Mouse (Mus musculus): ENCODE results near the gene Hs6st3.
A peak's percentile ranks its signal among the peaks of the same experiment; 100 is the strongest.

The Hs6st3 gene

DNA sequence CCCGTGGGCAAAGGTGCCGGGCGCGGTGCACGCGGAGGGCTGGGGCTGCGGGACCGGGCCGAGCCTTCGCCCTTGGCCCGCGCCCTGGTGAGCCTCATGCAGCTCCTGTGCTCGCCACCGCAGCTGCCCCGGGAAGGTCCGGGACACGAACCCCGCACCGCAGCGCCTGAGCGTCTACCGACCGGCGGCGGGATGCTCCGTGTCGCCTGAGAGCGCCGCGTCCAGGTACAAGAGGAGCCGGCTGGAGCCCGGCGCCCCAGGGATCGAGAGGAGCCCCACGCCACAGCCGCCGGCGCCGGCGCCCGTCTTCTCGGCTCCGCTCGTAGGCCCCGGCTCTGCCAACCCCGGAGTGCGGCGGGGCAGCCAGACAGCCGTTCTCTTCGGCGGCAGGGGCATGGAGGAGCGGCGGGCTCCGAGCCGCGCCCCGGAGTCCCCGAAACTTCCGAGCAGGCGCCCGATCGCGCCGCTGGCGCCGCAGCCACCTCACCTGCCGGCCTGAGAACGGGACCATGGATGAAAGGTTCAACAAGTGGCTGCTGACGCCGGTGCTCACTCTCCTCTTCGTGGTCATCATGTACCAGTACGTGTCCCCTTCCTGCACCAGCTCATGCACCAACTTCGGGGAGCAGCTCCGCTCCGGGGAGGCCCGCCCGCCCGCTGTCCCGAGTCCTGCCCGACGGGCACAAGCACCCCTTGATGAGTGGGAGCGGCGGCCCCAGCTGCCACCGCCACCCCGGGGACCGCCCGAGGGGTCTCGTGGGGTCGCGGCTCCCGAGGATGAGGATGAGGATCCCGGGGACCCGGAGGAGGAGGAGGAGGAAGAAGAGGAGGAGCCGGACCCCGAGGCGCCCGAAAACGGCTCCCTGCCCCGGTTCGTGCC, at the start of gene Hs6st3:
Gene Hs6st3 (plus strand): TSS at position 436 of the 880 bp plus-strand sequence.
- no peak for DNase-seq (ENCODE audit: low read depth, low spot score)

DNA sequence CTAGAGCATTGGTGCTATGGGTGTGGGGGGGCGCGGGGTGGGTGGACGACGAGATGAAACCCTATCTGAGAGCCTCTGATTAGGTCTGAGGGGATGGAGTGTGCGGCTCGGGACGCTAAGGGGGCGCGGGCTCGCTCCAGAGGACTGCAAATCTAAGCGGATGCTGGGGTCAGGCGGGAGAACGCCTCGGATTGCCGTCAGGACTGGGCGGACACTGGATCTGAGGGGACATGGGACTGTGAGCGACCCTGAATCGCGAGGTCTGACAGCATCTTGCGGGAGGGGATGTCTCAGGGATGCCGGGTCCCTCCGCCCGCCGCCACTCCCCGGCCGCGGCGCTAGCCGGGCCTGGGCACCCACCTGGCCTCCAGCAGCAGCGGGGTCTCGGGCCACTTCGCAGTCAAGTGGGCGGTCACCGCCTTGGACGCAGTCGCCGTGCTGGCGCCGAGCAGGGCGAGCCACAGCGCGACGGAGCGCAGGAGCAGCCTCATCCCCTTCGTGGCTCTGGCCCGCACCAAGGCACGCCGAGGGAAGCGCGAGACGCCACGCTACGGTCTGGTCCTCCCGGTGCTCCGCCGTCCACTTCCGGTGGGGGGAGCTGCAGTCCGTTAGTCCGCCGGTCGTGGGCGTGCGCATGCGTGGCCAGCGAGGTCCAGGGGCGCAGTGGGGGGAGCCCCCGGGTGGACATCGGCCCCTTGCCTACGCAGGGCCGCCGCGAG, 39.1 kb upstream of the Hs6st3 start, which contains the start of gene Uggt2:
Gene Uggt2 (minus strand): TSS at position 580 of the 719 bp plus-strand sequence.
- DNase-seq (ENCODE audit: low read depth, low spot score): no peak

DNA sequence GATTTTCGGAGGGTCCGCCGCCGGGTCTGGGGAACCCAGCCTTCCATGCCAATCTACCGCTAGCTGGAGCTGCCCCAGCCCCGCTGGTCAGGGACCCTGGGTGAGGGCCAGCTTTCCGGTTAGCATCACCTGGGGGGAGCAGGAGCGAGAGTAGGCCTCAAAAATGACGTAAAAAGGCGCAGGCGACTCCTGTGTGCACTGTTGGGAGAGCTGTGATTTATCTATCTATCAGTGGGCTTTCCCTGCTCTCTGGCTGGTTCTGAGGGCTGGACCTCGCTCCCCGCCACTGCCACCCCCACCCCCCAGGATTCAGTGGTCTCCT, 38.6 kb upstream of the Hs6st3 start:
- no peak for DNase-seq (ENCODE audit: low read depth, low spot score)

DNA sequence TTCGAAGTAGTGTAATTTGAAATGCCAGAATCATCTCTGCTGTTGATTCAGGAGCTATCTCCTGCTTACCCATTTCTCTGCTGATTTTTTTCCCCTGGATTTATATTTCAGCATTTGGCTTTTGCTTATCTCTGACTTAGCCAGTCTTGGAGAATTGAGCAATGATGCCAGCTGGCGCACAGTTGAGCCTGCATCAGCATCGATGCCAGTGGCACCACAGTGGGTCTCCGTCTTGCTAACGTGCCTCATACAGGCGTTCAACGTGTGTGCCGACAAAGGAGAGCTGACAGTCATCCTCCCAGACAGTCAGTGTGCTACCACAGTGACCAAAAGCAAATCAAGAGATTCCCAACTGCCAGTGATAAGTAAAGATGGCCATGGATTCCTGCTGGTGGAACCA, 30.6 kb upstream of the Hs6st3 start:
- DNase-seq (ENCODE audit: low read depth, low spot score): no peak

DNA sequence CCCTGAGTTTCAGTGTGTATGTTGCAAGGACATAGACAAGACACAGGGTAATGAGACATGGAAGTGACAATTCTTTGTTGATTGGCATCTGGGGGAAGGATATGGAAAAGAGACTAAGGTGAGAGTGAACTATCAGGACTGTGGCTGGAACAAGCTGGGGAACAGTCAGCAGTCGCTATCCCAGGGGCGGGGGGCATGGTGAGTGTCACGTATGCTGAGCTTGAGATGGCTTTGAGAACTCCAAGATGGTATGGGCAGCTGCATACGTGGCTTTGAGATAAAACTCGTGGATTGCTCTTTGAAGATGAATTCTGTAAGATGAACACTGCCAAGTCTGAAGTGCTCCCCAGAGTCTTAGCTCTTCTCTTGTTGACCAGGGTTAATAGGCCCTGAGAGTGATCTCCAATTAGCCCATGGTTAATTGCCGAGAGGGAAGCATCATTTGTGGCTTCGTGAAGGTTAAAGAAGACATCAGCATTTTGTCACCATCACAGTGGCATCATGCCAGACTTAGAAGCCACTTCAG, 29.3 kb upstream of the Hs6st3 start:
- DNase-seq (ENCODE audit: low read depth, low spot score): no peak

DNA sequence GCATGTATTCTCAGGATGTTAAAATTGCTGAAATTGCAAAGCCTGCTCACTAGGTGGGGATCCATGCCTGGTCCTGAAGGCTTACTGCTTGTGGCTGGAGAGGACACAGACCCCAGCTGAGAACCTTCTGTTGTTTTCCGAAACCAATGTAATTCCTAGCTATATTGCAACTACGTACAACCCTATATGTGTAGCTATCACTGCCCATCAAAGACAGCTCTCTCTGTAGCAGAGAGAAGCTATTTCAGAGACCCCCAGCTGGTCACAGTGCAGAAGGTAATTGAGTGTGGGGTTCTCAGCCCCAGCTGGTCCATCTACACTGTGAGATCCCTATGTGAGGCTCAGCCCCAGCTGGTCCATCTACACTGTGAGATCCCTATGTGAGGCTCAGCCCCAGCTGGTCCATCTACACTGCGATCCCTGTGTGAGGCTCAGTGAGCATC, 28.3 kb upstream of the Hs6st3 start:
- no peak for DNase-seq (ENCODE audit: low read depth, low spot score)

DNA sequence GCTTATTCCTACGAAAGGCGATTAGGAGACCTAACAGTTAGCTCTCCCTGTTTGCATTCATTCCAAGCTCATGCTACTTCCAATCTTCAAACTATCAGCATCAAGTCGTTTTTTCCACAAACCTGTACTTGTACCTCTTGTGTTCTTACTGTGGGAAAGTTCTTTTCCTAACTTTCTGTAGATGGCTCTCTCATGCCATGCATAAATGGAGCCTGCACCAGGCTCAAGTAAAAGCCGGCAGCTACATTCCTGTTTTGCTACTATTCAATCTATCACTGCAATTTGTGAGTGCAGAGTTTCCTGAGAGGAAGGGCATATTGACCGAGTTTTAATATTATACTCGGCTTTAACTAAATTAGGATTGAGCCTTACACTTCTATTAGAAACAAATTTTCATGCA, 25.6 kb upstream of the Hs6st3 start:
- no peak for DNase-seq (ENCODE audit: low read depth, low spot score)

DNA sequence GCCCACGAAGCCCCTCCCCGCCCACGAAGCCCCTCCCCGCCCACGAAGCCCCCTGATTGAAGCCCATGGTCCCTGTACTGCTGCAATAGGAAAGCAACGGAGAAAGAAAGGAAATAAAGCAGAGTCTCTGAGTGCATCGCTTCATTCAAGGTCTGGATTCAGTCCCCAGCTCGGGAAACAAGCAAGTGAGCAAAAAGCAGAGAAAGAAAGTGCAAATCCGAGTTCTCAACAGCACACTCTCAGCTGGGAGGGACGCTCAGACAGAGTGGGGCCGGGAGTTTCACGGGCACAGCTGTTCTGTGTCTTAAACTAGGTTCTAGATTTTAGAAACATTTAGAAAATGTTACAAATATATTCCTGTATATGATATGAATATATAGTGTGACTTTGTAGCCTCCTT, 14.6 kb upstream of the Hs6st3 start:
- DNase-seq (ENCODE audit: low read depth, low spot score): no peak

DNA sequence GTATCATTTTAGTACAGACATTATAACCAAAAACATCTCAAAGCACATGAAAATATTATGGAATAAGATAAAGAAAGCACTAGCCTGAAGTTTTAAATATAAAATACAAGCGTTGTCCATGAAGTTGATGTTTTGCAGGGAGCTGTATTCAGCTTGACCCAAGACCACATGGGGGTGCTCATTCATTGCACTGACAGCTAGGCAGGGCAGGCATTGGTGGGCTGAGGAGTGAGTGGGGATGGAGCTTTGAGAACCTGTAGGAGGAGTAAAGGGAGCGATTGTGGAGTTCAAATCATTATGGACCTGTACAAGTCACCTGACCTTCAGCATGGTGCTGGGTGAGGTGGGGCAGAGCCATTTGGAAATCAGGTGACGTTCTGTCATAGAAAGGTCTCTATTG, 14.1 kb upstream of the Hs6st3 start:
- no peak for DNase-seq (ENCODE audit: low read depth, low spot score)

DNA sequence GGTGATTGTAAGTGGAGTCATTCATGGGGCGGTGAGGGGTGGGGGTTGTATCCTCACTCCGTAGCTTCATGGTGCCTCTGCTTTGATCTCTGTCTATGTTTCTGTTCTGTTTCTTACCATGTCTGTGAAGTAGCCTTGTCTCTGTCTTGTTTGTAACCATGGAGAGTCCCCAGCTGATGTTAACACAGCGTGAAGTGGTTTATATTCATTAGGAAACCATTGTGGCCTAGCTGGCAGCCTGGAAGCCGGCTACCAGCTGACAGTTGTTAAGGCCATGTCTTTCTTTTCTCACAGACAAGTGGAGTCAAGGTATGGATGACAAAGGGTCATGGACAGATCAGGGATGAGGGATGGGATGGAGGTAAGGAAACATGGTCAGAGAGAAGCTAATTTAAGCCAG, 12.3 kb upstream of the Hs6st3 start:
- no peak for DNase-seq (ENCODE audit: low read depth, low spot score)

DNA sequence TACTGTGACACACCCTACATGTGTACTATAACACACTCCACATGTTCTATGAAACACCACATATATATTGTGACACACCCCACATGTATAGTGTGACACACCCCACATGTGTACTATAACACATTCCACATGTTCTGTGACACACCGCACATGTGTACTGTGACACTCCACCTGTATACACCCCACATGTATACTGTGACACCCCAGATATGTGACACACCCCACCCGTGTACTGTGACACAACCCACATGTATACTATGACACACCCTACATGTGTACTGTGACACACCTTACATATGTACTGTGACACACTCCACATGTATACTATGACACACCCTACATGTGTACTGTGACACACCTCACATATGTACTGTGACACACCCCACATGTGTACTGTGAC, 10.8 kb upstream of the Hs6st3 start:
- DNase-seq (ENCODE audit: low read depth, low spot score): no peak

DNA sequence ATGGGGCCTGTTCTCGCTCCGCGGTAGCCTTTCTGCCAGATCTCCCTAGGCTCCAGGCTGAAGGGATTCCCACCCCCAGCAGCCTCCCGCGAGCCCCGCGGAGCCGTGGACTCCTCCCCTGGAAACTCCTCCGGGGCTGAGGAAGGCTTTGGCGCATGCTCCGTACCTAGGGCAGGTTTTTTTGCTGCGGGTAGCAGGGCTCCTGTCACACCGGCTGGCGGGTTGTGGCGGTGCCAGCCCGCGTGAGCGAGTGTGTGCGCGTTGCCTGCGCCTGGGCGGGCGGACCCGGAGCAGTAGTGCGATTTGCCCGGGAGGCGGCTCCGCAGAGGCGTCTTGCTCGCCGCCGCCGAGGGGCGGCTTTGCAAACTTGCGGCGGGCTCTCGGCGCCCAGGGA, 632 bp upstream of the Hs6st3 start:
- peak; percentile 62 for DNase-seq (ENCODE audit: low read depth, low spot score)

DNA sequence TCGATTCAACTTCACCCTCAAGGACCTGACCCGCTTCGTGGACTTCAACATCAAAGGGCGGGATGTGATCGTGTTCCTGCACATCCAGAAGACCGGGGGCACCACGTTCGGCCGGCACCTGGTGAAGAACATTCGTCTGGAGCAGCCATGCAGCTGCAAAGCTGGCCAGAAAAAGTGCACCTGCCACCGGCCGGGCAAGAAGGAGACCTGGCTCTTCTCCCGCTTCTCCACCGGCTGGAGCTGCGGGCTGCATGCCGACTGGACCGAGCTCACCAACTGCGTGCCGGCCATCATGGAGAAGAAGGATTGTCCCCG, 602 bp downstream of the Hs6st3 start:
- no peak for DNase-seq (ENCODE audit: low read depth, low spot score)

DNA sequence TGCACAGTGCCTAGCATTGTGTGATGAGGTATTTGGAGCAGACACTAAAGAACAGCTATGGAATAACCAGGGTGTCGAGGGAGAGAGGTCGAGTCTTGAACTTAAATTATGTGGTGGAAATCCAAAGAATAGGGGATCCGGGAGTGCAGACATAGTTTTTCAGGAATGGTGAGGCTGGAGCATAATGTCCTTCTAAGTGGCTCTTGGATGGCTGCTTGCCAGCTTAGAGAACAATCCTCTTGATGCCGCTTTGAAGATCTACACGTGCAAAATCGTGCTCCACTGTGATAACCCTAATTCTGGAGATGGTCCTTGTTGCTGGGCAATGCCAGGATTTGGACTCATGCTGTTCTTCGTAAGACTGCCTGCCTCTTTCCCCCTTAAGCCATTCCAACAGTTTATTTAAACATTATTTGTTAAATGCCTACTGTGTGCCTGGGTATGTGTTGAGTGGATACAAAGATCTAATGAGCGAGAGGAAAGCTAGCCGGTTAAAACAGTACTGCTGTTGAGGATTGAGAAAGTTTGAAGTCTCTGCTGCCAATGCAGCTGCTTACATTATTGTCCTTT, 1.3 kb downstream of the Hs6st3 start:
- no peak for DNase-seq (ENCODE audit: low read depth, low spot score)

DNA sequence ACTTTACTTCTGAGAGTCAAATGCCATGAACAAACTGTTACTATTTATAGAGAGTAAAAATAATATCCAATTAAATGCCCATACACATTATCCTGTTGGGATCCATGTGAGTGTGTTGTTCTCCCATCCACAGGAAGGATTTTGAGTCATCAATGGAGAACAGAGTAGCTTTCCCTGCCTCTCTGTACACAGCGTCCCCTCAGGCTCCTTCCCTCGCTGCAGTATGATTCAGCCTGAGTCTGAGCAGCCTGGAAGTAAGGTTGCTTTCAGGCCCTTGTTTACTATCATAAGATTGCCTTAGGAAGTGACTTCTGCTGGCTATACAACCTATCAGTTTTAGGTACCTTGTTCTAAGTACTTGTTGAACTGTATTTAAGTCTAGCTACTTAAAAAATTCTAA, 14.9 kb downstream of the Hs6st3 start:
- DNase-seq (ENCODE audit: low read depth, low spot score): no peak

DNA sequence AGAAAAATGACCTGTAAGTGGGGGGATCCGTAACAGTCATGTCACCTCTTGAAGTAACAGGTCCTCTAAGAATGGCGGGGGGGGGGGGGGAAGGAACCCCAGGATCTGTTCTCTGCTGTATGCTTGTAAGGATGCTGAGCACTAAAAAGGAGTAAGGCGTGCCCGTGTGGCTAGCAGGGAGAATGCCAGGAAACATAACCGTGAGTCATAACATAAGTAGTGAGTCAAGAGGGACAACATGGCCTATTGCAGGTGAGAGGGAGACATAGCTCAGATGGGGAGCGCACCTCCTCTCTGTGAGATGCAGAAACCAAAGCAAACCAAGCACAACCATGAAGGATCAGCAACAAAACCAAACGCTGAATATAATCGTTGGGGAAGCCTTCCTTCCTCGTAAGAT, 55.8 kb downstream of the Hs6st3 start:
- no peak for DNase-seq (ENCODE audit: low read depth, low spot score)

DNA sequence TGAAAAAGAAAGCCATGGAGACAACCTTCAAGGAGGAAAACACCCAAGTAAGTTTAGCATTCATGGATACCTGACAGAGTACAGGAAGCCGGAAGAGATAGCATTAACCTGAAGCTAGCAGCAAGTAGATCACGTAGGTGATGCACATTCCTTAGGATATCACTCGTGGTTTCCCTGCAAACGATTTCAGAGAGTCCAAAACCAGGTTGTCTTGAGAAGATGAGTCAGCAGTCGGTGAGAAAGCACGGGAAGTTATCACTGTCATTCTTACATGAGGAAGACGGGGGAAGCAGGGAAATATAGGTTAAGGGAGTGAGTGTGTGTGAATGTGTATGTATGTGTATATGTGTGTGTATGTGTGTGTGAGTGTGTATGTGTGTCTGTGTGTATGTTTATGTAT, 65.4 kb downstream of the Hs6st3 start:
- no peak for DNase-seq (ENCODE audit: low read depth, low spot score)

DNA sequence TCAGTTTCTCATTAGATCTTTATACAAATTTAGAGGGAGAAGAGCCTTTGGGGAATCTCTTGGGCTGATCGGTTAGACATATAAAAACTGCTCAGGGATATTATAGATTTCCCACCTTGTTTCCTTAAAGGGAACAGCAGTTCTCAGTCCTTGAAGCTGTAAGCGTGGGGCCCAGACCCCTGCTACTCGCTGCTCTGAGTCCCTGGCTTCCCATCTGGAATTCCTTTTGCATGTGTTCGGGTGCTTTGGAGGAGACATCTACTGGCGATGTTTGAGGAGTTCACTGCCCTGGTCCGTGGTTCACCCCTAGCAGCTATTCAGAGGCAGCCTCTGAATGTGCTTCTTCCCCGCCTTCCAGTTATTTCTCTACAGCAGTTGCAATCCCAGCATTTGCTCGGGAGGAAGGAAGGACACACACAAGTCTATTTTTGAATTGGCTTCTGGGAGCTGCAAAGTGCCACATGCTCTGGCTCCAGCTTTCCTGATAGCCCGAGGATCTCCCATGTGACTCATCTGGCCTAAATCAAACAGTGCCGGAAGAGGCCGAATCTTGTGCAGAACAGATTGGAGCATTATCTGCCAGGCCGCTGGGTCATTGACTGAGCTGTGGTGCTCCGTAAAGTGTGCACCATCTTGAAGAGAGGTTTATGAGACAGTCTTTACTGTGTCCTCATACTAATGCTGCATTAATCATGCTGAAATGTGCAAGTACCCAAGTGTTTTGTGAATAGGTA, 77.6 kb downstream of the Hs6st3 start:
- DNase-seq (ENCODE audit: low read depth, low spot score): no peak

DNA sequence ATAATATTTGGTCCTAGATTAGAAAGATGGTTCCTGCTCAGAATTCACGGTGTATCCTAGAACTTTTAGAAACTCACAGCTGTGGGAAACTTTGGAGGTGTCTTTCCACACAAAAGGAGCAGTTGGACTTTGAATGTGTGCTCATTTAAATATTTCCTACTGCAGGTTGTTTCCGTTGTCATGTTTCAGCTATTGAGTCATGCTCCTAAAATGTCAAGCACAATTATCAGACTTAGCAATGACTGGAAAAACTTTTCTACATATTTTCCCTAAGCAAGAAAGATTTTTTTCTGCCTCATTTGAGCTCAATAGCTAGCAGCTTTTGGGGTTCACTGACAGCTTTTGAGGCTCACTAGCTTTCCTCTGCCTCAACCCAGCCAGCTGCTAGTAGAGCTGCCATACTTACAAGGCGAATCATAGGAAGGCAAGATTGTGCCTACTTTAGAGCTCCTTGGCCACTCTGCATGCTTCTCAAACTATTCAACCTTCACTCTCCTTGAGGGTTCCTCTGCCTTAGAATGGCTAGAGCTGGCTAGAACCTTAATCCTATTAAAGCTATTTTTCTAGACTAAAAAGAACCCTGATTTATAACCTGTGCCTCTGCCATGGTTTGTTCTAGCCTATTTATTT, 89.7 kb downstream of the Hs6st3 start:
- no peak for DNase-seq (ENCODE audit: low read depth, low spot score)

DNA sequence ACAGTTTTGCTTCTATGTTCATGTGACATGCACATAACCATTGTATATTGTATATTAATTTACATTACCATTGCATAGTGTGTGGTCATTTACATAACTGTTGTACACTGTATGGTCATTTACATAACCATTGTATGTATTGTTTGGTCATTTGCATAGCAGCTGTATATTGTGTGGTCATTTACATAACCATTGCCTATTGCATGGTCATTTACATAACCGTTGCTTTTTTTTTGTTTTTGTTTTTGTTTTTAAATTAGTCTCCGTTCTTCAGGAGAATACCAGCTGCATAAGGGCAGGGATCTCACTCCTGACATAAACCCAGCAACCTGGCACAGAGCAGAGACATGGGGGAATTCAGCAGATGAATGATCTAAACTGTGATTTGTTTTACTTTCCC, 95.5 kb downstream of the Hs6st3 start:
- no peak for DNase-seq (ENCODE audit: low read depth, low spot score)

DNA sequence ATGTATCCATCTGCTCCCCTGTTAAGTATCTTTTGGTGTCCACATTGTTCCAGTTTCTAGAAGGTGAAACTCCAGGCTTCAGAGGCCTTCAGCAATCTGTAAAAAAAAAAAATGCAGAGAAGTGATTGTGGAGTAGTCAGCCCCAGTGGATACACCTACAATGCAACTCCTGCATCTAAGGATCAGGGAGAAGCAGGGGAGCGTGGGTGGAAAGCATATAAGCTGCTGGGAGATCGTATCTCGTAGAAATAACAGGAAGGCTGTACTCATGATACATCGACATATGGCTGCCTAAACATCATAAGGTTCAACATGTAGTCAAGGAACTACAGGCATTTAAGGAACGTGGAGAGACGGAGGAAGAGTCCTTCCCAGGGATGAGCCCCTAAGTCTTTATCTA, 109.0 kb downstream of the Hs6st3 start:
- no peak for DNase-seq (ENCODE audit: low read depth, low spot score)
